Mouse (Mus musculus) E14TG2a.4 (cell line): ENCODE measurements around the gene Olfr263.

Experiments used
- CTCF ChIP-seq: conservative IDR thresholded peaks from 2 replicates; pipeline ENCODE4 v1.5.1; 2014; ENCODE audit warnings: low read length
- NANOG ChIP-seq: IDR thresholded peaks from 2 replicates; pipeline ENCODE4 v1.6.1; 2014; ENCODE audit warnings: borderline replicate concordance, low read length, mixed read lengths
- POU5F1 ChIP-seq: IDR thresholded peaks from 2 replicates; pipeline ENCODE4 v1.6.1; 2014; ENCODE audit warnings: low read length, borderline replicate concordance

GRCm38 (mm10) chr13:21171156-21171530, 41.7 kb downstream of the Olfr263 start:
- TF ChIP-seq CTCF (no peak), NANOG (no peak), POU5F1 (no peak)
